7 mouse cellular contexts compared by ENCODE assay signal in genomic region chr1:149556381-149556780, GRCm38 (mm10).
A peak's percentile ranks its signal among the peaks of the same experiment; 100 is the strongest.
DNase-seq lines count a peak whose midpoint lies in the region.

No protein-coding gene starts in this region.

- 90% methylated on average over 8 of the region's 8 CpGs for WGBS in limb, embryonic 10.5 days

- H3K27me3 ChIP-seq in limb, embryonic 10.5 days (ENCODE audit: low read depth, poor library complexity, severe bottlenecking): no peaks in the 10 kb centered on the region

- DNase-seq in right cerebral cortex, adult 2 months (ENCODE audit: low spot score in 2 of 2): peak; percentile 36 to 57
- no peak for DNase-seq in right cerebral cortex, postnatal 4 days
- peak; percentile 56 for DNase-seq in cerebellum, adult 9-10 months
- DNase-seq in kidney, postnatal 36 days: peak; percentile 9 to 34
- peak; percentile 13 for DNase-seq in right cerebral cortex, postnatal 14 days
- DNase-seq in limb, embryonic 10.5 days (ENCODE audit: low spot score): no peak
- no peak for DNase-seq in MN1 (ENCODE audit: low spot score)

- no peaks in the 10 kb centered on the region for H3K4me1 ChIP-seq in limb, embryonic 10.5 days

- no peak overlapping the region for H3K27ac ChIP-seq in limb, embryonic 10.5 days

- H3K4me3 ChIP-seq in limb, embryonic 10.5 days: no peak overlapping the region

- H3K9me3 ChIP-seq in limb, embryonic 10.5 days (replicated peaks): no peaks in the 10 kb centered on the region

- H3K36me3 ChIP-seq in limb, embryonic 10.5 days: no peaks in the 10 kb centered on the region

Comparison
In these comparisons a context has a peak if more than half of its experiments do, and no peak if none do; other contexts are left out.
1. DNase-seq: peak in right cerebral cortex, adult 2 months (2 of 2), cerebellum, adult 9-10 months (single experiment), kidney, postnatal 36 days (2 of 2) and right cerebral cortex, postnatal 14 days (single experiment); none in right cerebral cortex, postnatal 4 days (single experiment), limb, embryonic 10.5 days (single experiment) and MN1 (single experiment).